Mouse (Mus musculus): Measurements from ENCODE around the gene Btbd35f14.
"Not testable (repeated sequence)": the region's sequence is repeated elsewhere in the genome, so short reads cannot be mapped to it uniquely, and the experiment has no call there.

Gene Btbd35f14

DNA sequence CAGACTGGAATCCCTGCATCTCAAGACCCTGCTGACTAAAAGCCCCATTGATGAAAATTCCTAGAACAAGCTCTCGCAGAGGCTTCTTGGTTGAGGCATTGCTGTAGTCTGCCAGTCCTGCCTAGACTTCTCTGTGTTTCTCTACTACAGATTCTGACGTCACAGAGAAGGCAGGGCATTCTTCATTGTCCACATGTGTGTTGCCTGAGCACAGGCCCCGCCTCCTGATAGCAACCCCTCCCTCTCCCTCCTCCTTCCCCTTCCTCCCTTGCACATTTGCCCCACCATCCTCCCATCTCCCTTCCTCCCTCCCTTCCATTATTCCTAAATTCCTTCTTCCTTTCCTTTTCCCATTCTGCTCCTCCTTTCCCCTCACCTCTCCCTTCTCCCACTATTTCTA lies at the start of gene Btbd35f14:
TSS of gene Btbd35f14 (minus strand) at position 101 of the 400 bp plus-strand sequence.
- not testable (repeated sequence) for TF ChIP-seq GATA4 (IDR thresholded peaks at IDR 0.05; ENCODE audit: insufficient replicate concordance, low read length)

DNA sequence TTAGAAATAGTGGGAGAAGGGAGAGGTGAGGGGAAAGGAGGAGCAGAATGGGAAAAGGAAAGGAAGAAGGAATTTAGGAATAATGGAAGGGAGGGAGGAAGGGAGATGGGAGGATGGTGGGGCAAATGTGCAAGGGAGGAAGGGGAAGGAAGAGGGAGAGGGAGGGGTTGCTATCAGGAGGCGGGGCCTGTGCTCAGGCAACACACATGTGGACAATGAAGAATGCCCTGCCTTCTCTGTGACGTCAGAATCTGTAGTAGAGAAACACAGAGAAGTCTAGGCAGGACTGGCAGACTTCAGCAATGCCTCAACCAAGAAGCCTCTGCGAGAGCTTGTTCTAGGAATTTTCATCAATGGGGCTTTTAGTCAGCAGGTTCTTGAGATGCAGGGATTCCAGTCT lies 45.3 kb downstream of the Btbd35f14 start, which contains the start of gene Btbd35f13:
TSS of gene Btbd35f13 (plus strand) at position 301 of the 400 bp plus-strand sequence.
- not testable (repeated sequence) for TF ChIP-seq GATA4 (IDR thresholded peaks at IDR 0.05; ENCODE audit: insufficient replicate concordance, low read length)

Measured in liver, adult (tissue).